Mouse (Mus musculus) urinary bladder, postnatal 4 days (tissue): ENCODE data around the gene Ccdc30.
A peak's percentile ranks its signal among the peaks of the same experiment; 100 is the strongest.
"Not testable (repeated sequence)": the region's sequence is repeated elsewhere in the genome, so short reads cannot be mapped to it uniquely, and the experiment has no call there.

ENCODE experiments used
- DNase-seq, 2 experiments: peaks; one replicate each; pipeline ENCODE4 v3.0.0; 2021 to 2022; ENCODE audit warnings: low spot score in 2 of 2

The Ccdc30 gene

DNA sequence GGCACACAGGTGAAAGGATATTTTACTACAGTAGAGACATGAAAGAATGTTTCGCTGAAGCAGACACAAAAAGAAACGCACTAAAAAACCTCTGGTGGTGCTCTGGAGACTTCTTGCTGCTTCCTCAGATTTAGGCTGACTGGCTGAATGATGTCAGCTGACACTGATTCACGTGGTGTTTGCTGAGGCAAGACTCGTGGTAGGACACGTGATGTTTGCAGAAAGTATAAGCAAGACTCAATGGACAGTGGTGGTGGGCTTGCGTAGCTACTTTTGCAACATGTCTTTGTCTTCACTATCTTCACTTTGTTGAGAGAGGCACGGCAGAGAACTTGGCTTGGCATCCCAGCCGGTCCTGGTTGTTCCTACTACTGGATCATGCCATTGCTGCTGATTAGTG lies 112.0 kb downstream of the Ccdc30 start:
- DNase-seq, result no peak

GRCm38 (mm10) chr4:119301777-119302176 lies 113.5 kb downstream of the Ccdc30 start:
- no peak for DNase-seq

DNA sequence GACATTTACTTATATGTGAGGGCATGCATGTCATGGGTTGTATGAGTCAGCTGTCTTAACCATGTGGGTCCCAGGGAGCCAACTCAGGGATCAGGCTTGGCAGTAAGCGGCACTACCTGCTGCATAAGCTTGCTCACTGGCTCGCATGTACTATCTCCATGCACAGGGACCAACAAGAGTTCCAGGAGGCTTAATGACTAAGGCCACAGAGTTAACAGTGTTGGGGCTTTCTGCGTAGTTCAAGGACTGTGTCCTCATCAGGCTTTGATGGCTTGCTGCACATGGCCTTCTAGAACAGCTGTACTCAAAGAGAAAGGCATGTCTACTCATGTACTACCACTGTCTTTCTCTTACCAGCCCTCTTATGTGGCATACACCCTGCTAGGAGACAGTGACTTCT lies 114.6 kb downstream of the Ccdc30 start:
- no peak for DNase-seq

GRCm38 (mm10) chr4:119297361-119297760 lies 118.0 kb downstream of the Ccdc30 start:
- no peak for DNase-seq

GRCm38 (mm10) chr4:119295134-119295453 lies 120.2 kb downstream of the Ccdc30 start:
- DNase-seq, result no peak

- DNase-seq, result peak; percentile 99 to 100
These were observed 120.7 kb downstream of the Ccdc30 start, which contains the start of gene Ybx1 for GRCm38 (mm10) chr4:119294415-119295133. Gene Ybx1, minus strand, starts transcription at chr4:119294604.

DNA sequence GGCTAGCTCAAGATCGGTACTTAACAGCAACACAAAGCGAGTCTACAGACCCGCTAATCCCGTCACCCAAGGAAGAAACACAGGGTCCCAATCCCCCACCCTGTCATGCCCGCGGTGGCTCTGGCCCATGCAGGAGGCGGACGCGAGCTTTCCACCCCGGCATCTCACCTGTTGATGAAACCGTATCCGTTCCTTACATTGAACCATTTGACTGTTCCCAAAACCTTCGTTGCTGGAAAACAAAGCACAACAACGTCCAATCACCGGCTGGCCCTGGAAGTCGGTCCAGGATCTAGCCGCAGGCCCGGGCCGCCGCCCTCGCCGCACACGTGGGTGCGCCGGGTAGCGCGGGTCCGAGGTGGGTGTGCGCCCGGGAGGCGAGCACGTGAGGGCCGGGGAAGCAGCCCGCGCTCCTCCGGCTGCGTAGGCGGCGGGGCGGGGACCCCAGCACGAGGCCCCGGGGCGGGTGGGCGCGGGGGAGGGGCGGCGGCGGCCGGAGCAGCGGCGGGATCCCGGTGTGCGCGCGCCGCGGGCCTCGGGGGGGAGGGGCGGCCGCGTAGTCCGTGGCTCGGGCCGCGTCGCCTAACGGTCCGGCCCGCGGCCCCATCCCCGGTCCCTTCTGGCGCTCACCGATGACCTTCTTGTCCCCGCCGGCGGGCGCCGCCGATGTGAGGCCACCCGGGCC lies 121.6 kb downstream of the Ccdc30 start:
- peak in 1 of 2 experiments; percentile 20 for DNase-seq

DNA sequence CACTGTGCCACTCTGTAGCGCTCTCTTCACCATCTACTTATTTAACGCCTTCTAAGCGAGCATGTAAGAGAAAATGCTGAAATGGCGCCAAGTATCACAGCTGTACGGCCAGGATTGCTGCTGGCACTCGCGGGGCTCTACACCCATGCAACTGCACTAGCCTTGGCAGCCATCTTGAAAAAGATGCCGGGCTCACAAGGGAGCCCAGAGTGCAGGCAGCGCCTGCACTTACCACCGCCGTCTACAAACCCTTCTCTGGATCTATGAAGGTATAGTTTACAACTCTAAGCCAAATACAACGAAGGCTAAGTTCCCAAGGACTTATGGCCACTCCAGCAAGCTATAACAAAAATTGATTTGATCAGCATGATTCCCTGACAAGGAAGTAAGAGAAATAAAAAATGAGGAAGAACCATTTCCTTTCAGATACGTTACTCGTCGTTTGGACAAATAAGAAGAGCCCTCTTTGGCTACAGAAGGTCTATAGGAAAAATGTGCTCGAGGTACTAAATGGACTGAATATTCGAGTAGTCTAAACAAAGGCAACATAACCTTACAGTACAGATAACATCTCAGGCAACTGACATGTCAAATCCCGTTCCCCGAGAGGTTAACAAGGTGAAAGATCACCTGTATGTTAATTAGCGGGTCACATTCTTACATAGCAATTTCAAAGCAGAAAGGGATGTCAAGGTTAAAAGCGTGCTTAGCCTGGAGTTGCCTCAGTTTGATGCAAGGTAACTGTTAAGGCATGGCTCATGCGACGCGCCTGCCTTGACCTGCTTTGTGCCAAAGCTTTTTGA lies 122.3 kb downstream of the Ccdc30 start:
- peak in 1 of 2 experiments; percentile 30 for DNase-seq

- no peak for DNase-seq
These were observed 123.4 kb downstream of the Ccdc30 start for GRCm38 (mm10) chr4:119291921-119292320.

- no peak for DNase-seq
These were observed 130.0 kb downstream of the Ccdc30 start for GRCm38 (mm10) chr4:119285336-119285735.

DNA sequence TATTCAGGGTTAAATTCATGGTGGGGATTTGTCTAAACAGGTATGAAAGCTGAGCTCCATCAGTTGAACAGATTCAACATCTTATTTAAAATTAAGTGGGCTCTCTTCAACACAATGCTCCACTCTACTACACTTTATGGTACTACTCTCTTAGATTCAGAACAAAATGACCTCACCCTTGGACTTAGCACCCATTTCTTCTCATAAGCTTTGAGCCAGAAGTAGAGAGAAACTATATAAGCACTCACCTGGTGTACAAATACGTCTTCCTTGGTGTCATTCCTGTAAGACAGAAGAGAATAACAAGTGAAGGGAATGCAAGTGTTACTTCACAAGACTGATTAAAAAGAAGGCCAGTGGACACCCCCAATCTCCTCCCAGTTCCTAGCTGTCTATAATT lies 130.5 kb downstream of the Ccdc30 start:
- no peak for DNase-seq

- not testable (repeated sequence) for DNase-seq
These were observed 136.5 kb downstream of the Ccdc30 start for GRCm38 (mm10) chr4:119278784-119279183.

DNA sequence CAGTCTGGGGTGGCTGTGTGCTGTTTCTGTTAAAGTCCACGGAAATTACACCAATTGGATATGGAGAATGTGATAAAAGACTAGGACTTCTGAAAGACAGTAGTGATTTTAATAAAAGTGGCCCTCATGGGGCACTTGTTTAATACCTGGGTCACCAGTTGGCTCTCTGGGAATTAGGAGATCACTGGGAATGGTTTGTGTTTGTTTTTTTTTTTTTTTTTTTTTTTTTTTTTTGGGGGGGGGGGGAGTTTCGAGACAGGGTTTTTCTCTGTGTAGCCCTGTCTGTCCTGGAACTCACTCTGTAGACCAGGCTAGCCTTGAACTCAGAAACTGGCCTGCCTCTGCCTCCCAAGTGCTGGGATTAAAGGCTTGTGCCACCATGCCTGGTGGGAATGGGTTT lies 139.6 kb downstream of the Ccdc30 start:
- no peak for DNase-seq

DNA sequence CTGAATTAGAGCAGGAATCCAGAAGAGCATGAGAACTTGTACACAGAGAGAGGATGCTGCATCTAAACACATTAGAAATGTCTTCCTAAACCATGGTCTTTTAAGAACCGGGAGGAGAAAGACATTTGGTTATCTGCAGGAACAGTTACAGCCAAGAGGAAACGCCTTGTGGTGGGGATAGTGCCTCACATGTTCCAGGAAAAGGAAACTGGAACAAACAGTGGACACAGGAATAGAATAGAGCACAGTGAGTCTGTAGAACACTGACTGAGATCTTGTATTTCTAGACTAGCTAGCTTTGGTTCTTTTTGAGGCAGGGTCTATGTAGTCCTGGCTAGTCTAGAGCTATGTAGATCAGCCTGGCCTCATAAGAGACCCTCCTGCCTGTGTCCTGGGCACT lies 140.1 kb downstream of the Ccdc30 start:
- DNase-seq, result no peak

DNA sequence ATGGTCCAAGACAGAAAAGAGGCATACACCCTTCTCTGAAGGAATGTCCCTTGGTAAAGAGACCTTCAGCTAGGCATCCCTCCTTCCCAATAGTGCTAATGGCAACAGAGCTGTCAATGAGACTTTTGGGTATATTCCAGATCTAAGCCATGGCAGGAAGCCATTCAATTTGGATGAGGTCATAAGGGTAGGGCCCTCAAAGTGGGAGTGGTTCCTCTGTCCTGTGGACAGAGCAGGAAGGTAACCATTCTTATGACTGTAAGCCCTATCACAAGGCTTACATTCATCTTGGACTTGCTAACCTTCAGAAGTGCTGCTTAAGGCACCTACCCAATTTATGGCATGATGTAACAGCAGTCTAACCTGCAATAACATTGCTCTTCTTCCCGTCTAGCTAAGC lies 140.7 kb downstream of the Ccdc30 start:
- DNase-seq, result no peak
